Comparison of ENCODE assay signal across 20 mouse cellular contexts in genomic region chr8:70313399-70313798, GRCm38 (mm10). TPM values are rescaled to one million over a fixed set of nuclear protein-coding genes. Genes with fewer than 3 reads are reported as not detected.
DNase-seq lines count a peak whose midpoint lies in the region; ATAC-seq and TF ChIP-seq lines count a peak whose summit lies in the region.
"Had no signal": no experiment of that assay in that cellular context is flagged by ENCODE, and none has a peak within 500 bp of the region (broad histone marks: within the 10 kb centered on the region; RNA-seq: fewer than 3 reads in every experiment).

No protein-coding gene starts in this region.

- peaks cover 16% of the 10 kb centered on the region for H3K4me1 ChIP-seq in forebrain, postnatal 0 days (ENCODE audit: insufficient read depth)

- ATAC-seq in frontal cortex, adult (ENCODE audit: low TSS enrichment) = no peak
- no peak for ATAC-seq in forebrain, postnatal 0 days
- ATAC-seq: CD4-positive, CD25-positive, alpha-beta regulatory T cell, adult 4 months; forebrain, embryonic 14.5 days had no signal

- peaks cover 50% of the 10 kb centered on the region for H3K36me3 ChIP-seq in forebrain, postnatal 0 days (ENCODE audit: insufficient read depth)

- 70% methylated on average over 2 of the region's 2 CpGs for WGBS in forebrain, postnatal 0 days

- H3K27me3 ChIP-seq in forebrain, postnatal 0 days (ENCODE audit: insufficient read depth, low read length) = no peaks in the 10 kb centered on the region
- H3K27me3 ChIP-seq: limb, embryonic 13.5 days; neural tube, embryonic 12.5 days had no signal

- no peak for TF ChIP-seq CTCF in forebrain, postnatal 0 days (IDR thresholded peaks at IDR 0.05; ENCODE audit: low read depth)

- H3K9ac ChIP-seq in forebrain, postnatal 0 days = no peak overlapping the region
- H3K9ac ChIP-seq: limb, embryonic 13.5 days; neural tube, embryonic 12.5 days had no signal

- no peak overlapping the region for H3K4me2 ChIP-seq in forebrain, postnatal 0 days (ENCODE audit: low read depth)
- H3K4me2 ChIP-seq: limb, embryonic 13.5 days; neural tube, embryonic 12.5 days had no signal

- no peak overlapping the region for H3K27ac ChIP-seq in forebrain, postnatal 0 days (ENCODE audit: low read depth, low read length)
- H3K27ac ChIP-seq: heart, embryonic 10.5 days; limb, embryonic 13.5 days; neural tube, embryonic 12.5 days had no signal

- DNase-seq in cerebellum, adult 9-11 months = peak; percentile 58
- DNase-seq in cerebellum, adult 8-10 months = no peak
- DNase-seq in right cerebral cortex, postnatal 10 days (ENCODE audit: low spot score in 2 of 2) = peak; percentile 36 to 63
- no peak for DNase-seq in right cerebral cortex, postnatal 4 days
- peak; percentile 37 to 61 for DNase-seq in cerebellum, postnatal 25 days
- DNase-seq in skeletal muscle tissue, adult 2 months (ENCODE audit: low read depth, low spot score) = peak; percentile 97
- no peak for DNase-seq in forebrain, postnatal 0 days
- DNase-seq: heart, postnatal 14 days; kidney, adult 2 months; kidney, postnatal 14 days; right cerebral cortex, postnatal 25 days; thymus, postnatal 4 days had no signal

- no peaks in the 10 kb centered on the region for H3K9me3 ChIP-seq in forebrain, postnatal 0 days (ENCODE audit: low read length)
- H3K9me3 ChIP-seq: G1E; heart, embryonic 10.5 days; limb, embryonic 13.5 days; neural tube, embryonic 12.5 days had no signal

- H3K4me3 ChIP-seq in forebrain, postnatal 0 days (ENCODE audit: low read depth, low read length) = no peak overlapping the region
- H3K4me3 ChIP-seq: heart, embryonic 10.5 days; limb, embryonic 13.5 days; neural tube, embryonic 12.5 days had no signal

RNA-seq across cellular contexts. Expression of gene Cers1, which starts 2.2 kb away (rescaled TPM):
- total RNA-seq in forebrain, postnatal 0 days (2014; rRNA removed) = 52.5 and 58.4 TPM in 2 replicates
- 37.8 and 45.3 TPM in 2 replicates for polyA plus RNA-seq in forebrain, postnatal 0 days (2015; fragmentation: Nextera tagmentation; extraction: Ambion mirVana)
- total RNA-seq: megakaryocyte-erythroid progenitor cell, adult 5-6 weeks had no signal
- polyA plus RNA-seq: CD4-positive, CD25-positive, alpha-beta regulatory T cell, adult 4 months; G1E had no signal

RNA-seq across cellular contexts. Expression of gene Cope, which starts 11.1 kb away (rescaled TPM):
- total RNA-seq in forebrain, postnatal 0 days (2014; rRNA removed) = 86.6 and 110 TPM in 2 replicates
- polyA plus RNA-seq in forebrain, postnatal 0 days (2015; fragmentation: Nextera tagmentation; extraction: Ambion mirVana) = 259 and 296 TPM in 2 replicates

RNA-seq across cellular contexts. Expression of gene Ddx49, which starts 11.1 kb away (rescaled TPM):
- total RNA-seq in forebrain, postnatal 0 days (2014; rRNA removed) = 46.6 and 49.3 TPM in 2 replicates
- polyA plus RNA-seq in forebrain, postnatal 0 days (2015; fragmentation: Nextera tagmentation; extraction: Ambion mirVana) = 49.3 and 54.9 TPM in 2 replicates

RNA-seq across cellular contexts. Expression of gene Gdf1, which starts 16.2 kb away (rescaled TPM):
- 8.1 and 9.3 TPM in 2 replicates for total RNA-seq in forebrain, postnatal 0 days (2014; rRNA removed)
- 6.2 and 8.0 TPM in 2 replicates for polyA plus RNA-seq in forebrain, postnatal 0 days (2015; fragmentation: Nextera tagmentation; extraction: Ambion mirVana)
- total RNA-seq: G1E; heart, postnatal 14 days; megakaryocyte-erythroid progenitor cell, adult 5-6 weeks had no signal
- polyA plus RNA-seq: G1E; kidney, adult 2 months had no signal

RNA-seq across cellular contexts. Expression of gene Homer3, which starts 30.8 kb away (rescaled TPM):
- 27.2 and 34.7 TPM in 2 replicates for total RNA-seq in forebrain, postnatal 0 days (2014; rRNA removed)
- polyA plus RNA-seq in forebrain, postnatal 0 days (2015; fragmentation: Nextera tagmentation; extraction: Ambion mirVana) = 20.2 and 23.9 TPM in 2 replicates

Comparison
In these comparisons a context has a peak if more than half of its experiments do, and no peak if none do; other contexts are left out.
1. DNase-seq: peak in cerebellum, adult 9-11 months (single experiment), right cerebral cortex, postnatal 10 days (2 of 2), cerebellum, postnatal 25 days (2 of 2) and skeletal muscle tissue, adult 2 months (single experiment); none in cerebellum, adult 8-10 months (single experiment), right cerebral cortex, postnatal 4 days (single experiment) and forebrain, postnatal 0 days (single experiment).